Mouse (Mus musculus): Measurements from ENCODE around the gene Mfn1. TPM values are rescaled to one million over a fixed set of nuclear protein-coding genes. Genes with fewer than 3 reads are reported as not detected.

The Mfn1 gene
- polyA plus RNA-seq, 1 experiment = 101 TPM

DNA sequence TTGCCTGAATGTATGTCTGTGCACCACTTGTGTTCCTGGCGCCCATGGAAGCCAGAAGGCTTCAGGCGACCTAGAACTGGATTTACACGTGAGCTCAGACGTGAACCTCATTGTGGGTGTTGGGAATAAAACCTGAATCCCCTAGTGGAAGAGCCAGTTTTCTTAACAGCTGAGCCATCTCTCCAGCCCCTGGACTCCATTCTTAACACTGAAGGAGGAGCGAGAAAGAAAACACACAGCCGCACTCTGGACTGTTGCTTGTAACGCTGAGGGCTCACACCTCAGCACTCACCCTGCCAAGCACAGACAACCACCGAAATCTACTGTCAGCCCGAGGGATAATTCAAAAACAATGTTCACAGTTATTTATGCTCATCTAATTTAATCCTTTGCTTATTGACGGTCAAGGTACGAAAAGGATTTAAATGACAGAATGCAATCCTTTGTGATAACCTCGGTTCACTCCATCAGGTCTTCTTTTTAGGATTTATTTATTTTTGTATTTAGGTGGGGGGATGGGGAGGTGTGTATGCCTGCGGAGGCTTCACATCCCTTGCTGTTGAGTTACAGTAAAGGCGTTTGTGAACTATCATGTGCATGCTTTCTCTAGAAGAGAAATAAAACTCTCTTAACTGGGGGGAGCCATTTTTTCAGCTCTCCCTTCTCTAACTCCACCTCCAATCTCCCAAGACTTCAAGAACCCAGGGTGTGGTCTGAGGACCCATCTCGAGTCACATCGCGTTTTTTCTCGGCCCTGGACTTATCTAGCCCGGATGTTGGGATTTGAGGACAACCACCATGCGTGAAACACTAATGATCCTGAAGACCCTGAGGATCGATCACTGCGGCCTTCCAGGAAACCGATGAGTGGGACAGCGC, 19.5 kb upstream of the Mfn1 start, which contains the start of gene Zfp639:
TSS of gene Zfp639 (plus strand) at position 764 of the 879 bp plus-strand sequence.
- H3K4me1 ChIP-seq (ENCODE audit: control insufficient read depth, insufficient read depth, low read length) = peaks cover 9% of the 10 kb centered on the region

DNA sequence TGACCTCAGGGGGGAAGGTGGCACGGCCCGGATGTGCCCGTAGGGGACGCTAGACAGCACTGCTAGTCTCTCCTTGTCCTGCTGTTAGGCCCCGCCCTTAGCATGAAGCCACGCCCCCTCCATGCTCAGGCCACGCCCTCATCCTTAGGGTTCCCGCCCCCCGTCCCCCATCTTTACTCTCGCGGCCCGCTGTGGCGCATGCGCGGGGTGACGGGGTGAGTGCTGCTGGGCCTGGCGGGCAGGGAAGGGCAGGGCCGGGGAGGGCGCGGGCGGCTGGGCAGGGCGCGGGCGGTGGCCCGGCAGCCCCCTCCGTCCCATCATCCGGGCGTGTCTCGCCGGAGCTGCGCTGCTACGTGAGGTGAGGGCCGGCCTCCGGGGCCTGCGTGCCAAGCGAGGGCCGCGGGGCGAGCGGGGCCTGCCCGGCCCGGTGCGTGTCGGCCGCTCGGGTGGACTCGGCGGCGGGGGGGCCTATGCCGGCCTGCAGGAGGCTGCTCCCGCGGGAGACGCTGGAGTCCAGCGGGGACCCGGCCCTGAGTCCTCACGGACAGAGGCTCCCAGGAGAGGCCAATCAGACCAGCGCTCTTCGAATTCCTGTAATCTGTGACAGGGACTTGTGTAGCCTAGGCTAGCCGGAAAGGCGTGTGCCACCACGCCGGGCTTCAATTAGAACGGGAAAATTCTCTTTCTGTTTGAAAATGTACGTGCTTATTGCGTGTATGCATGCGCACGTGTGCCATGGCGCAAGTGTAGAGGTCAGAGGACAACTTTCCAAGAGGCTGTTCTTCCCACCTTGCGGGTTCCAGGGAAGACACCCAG, 18.7 kb upstream of the Mfn1 start:
- peak overlapping the region; percentile 68 for H3K27ac ChIP-seq (ENCODE audit: insufficient read depth, low read length)
- H3K4me3 ChIP-seq (ENCODE audit: insufficient read depth, low read length) = peak overlapping the region; percentile 59
- H3K4me1 ChIP-seq (ENCODE audit: control insufficient read depth, insufficient read depth, low read length) = peaks cover 9% of the 10 kb centered on the region
- TF ChIP-seq CTCF (IDR thresholded peaks at IDR 0.05; ENCODE audit: extremely low read depth, insufficient read depth, low read length) (peak; percentile 54), POLR2A (IDR thresholded peaks at IDR 0.05; ENCODE audit: extremely low read depth, insufficient read depth, low read length) (peak; percentile 29; the same call in 1 of the 2 replicates)

More for the DNA sequence above, 19.5 kb upstream of the Mfn1 start, which contains the start of gene Zfp639:
- Histone ChIP-seq H3K4me3 (ENCODE audit: insufficient read depth, low read length) (peak within 1 kb of the TSS; percentile 59), H3K27ac (ENCODE audit: insufficient read depth, low read length) (peak within 1 kb of the TSS; percentile 68)
- TF ChIP-seq CTCF (IDR thresholded peaks at IDR 0.05; ENCODE audit: extremely low read depth, insufficient read depth, low read length) (no peak), POLR2A (IDR thresholded peaks at IDR 0.05; ENCODE audit: extremely low read depth, insufficient read depth, low read length) (no peak)

DNA sequence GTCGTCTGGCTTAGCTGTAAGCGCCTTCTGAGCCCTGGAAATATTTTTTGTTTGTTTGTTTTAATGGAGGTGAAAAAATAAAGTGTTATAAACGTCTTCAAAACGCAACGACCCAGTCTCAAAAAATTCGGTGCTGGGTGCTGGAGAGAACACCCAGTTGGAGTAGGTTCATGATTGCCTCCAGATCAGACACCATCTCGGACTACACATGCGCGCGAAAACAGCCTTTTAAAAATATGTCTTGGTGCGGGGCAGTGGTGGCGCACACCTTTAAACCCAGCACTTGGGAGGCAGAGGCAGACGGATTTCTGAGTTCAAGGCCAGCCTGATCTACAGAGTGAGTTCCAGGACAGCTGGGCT, 18.1 kb upstream of the Mfn1 start:
- peaks cover 11% of the 10 kb centered on the region for H3K4me1 ChIP-seq (ENCODE audit: control insufficient read depth, insufficient read depth, low read length)
- TF ChIP-seq POLR2A (IDR thresholded peaks at IDR 0.05; ENCODE audit: extremely low read depth, insufficient read depth, low read length) (no peak), CTCF (IDR thresholded peaks at IDR 0.05; ENCODE audit: extremely low read depth, insufficient read depth, low read length) (no peak)
- peak overlapping the region; percentile 59 for H3K4me3 ChIP-seq (ENCODE audit: insufficient read depth, low read length)
- H3K27ac ChIP-seq (ENCODE audit: insufficient read depth, low read length) = no peak overlapping the region

DNA sequence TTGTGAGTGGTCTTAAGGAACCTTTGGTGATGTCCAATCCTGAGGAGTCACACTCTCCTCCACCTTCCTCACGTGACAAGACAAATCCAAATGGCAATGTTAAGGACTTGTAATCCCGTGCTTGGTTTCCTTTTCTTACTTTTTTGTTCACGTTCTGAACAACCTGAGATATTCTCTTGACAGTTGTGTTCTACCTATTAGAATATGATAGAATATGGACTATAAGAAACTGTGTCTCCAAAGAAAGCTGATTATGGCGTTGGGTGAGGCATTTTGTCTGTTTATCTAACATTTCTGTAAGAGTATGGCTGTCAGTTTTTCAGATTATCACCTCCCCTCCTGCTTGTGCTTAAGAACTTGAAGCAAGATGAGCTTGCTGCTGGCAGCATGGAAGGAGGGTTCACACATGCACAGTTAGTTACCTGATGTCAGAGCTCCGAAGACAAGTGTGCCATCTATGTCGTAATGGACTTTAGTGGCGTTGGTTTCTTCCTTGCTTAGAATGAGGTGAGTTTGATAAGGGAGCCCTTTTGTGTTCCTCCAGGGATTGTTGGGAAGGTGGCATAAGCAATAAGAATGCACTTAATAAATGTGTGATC, 16.5 kb upstream of the Mfn1 start:
- no peak overlapping the region for H3K4me3 ChIP-seq (ENCODE audit: insufficient read depth, low read length)
- TF ChIP-seq CTCF (IDR thresholded peaks at IDR 0.05; ENCODE audit: extremely low read depth, insufficient read depth, low read length) = no peak
- TF ChIP-seq POLR2A (IDR thresholded peaks at IDR 0.05; ENCODE audit: extremely low read depth, insufficient read depth, low read length) = no peak
- H3K27ac ChIP-seq (ENCODE audit: insufficient read depth, low read length) = no peak overlapping the region
- peaks cover 12% of the 10 kb centered on the region for H3K4me1 ChIP-seq (ENCODE audit: control insufficient read depth, insufficient read depth, low read length)

DNA sequence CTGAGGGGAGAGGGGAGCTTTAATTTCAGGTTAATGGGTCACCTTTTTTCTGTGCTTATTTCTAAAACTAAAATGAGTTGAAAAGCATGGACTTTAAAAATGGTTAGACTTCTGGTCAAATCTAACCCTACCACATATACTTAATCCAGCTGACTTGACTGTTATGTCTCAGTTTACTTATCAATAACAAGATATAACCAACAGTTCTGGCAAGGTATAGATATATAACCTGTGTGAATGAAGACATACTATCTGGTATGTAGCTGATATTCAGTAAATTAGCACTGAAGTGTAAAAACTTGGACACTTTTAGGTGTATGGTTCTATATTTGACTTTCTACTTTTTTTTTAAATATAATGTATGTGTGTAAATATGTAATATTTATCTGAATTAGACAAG, 15.7 kb upstream of the Mfn1 start:
- Histone ChIP-seq H3K4me3 (ENCODE audit: insufficient read depth, low read length) (no peak overlapping the region), H3K4me1 (ENCODE audit: control insufficient read depth, insufficient read depth, low read length) (peaks cover 12% of the 10 kb centered on the region), H3K27ac (ENCODE audit: insufficient read depth, low read length) (no peak overlapping the region)
- TF ChIP-seq CTCF (IDR thresholded peaks at IDR 0.05; ENCODE audit: extremely low read depth, insufficient read depth, low read length) = no peak
- TF ChIP-seq POLR2A (IDR thresholded peaks at IDR 0.05; ENCODE audit: extremely low read depth, insufficient read depth, low read length) = no peak

DNA sequence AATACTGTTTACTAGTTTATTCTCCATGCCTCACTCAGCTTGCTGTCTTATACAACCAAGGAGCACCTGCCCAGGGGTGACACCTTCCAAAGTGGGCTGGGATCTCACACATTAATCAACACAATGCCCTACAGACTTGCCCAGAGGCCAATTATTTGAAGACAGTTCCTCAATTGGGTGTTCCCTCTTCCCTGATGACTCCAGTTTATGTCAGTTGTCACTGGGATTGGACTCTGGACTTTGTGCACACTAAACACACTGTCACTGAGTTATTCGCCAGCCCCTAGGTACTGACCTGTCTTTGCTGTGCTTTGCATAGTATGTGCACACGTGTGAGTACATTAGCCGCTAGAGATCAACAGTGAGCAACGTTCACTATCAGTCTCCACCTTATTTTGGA, 2.1 kb upstream of the Mfn1 start:
- H3K27ac ChIP-seq (ENCODE audit: insufficient read depth, low read length) = no peak overlapping the region
- no peak overlapping the region for H3K4me3 ChIP-seq (ENCODE audit: insufficient read depth, low read length)
- H3K4me1 ChIP-seq (ENCODE audit: control insufficient read depth, insufficient read depth, low read length) = peaks cover 1% of the 10 kb centered on the region; the same call in 1 of the 2 replicates
- TF ChIP-seq CTCF (IDR thresholded peaks at IDR 0.05; ENCODE audit: extremely low read depth, insufficient read depth, low read length) = no peak
- no peak for TF ChIP-seq POLR2A (IDR thresholded peaks at IDR 0.05; ENCODE audit: extremely low read depth, insufficient read depth, low read length)

DNA sequence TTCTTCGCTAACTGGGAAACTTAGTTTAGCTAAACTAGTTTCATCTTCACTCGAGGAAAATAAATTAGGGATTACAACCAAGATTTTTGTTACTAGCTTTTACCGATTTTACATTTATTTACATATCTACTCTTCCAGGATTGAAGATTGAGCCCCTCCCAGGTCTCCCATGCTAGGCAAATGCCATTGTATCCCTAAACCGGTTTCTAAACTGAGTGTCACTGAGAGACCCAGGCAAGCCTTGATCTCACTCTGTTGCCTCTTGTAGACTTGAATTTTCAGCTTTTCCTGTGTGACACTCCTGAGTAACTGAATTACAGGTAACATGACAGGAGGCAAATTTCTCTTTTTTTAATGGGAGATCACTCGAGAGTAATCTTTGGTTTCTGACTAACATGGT, 776 bp downstream of the Mfn1 start:
- H3K4me1 ChIP-seq (ENCODE audit: control insufficient read depth, insufficient read depth, low read length) = peaks cover 1% of the 10 kb centered on the region; the same call in 1 of the 2 replicates
- no peak for TF ChIP-seq CTCF (IDR thresholded peaks at IDR 0.05; ENCODE audit: extremely low read depth, insufficient read depth, low read length)
- no peak for TF ChIP-seq POLR2A (IDR thresholded peaks at IDR 0.05; ENCODE audit: extremely low read depth, insufficient read depth, low read length)
- no peak overlapping the region for H3K27ac ChIP-seq (ENCODE audit: insufficient read depth, low read length)
- H3K4me3 ChIP-seq (ENCODE audit: insufficient read depth, low read length) = peak overlapping the region; percentile 88; the same call in 1 of the 2 replicates

DNA sequence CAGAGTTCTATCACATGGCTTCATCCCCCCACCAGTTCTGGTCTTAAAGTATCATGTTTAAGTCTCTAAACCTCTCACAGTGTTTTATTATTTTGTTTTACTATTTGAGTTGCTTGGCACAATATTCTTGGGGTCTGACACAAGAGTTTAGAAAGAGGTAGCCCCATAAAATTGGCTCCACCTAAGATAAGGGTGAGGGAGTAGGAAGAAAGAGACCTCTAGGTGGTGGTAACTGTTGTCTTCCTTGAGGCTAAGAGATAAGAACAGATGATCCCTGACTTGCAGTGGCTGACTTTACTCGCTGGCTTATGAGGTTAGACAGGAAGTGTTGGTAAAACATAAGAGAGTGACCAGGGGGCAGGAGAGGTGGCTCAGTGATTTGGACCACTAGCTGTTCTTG, 6.4 kb downstream of the Mfn1 start:
- no peak for TF ChIP-seq POLR2A (IDR thresholded peaks at IDR 0.05; ENCODE audit: extremely low read depth, insufficient read depth, low read length)
- TF ChIP-seq CTCF (IDR thresholded peaks at IDR 0.05; ENCODE audit: extremely low read depth, insufficient read depth, low read length) = no peak
- Histone ChIP-seq H3K4me3 (ENCODE audit: insufficient read depth, low read length) (no peak overlapping the region), H3K4me1 (ENCODE audit: control insufficient read depth, insufficient read depth, low read length) (peaks cover 4% of the 10 kb centered on the region; the same call in 1 of the 2 replicates), H3K27ac (ENCODE audit: insufficient read depth, low read length) (no peak overlapping the region)

DNA sequence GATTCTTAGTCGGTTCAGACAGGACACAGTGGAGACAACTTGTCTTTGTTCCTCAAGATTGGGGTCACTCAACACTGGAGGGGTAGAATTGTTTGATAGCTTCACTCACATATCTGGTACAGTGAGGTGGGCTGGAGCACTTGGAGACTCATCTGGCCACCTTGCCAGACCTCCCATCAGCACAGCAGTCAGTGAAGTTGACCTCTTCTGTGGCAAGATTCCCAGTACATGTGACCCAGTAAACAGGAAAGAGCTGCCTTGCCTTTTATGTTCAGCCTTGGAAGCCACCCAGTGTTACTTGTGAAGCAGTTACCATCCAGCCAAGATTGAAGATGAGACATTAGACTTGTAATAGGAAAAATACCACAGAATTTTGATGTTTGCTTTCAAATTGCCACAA, 8.3 kb downstream of the Mfn1 start:
- Histone ChIP-seq H3K4me3 (ENCODE audit: insufficient read depth, low read length) (no peak overlapping the region), H3K4me1 (ENCODE audit: control insufficient read depth, insufficient read depth, low read length) (peaks cover 4% of the 10 kb centered on the region; the same call in 1 of the 2 replicates), H3K27ac (ENCODE audit: insufficient read depth, low read length) (peak overlapping the region; percentile 80; the same call in 1 of the 2 replicates)
- TF ChIP-seq POLR2A (IDR thresholded peaks at IDR 0.05; ENCODE audit: extremely low read depth, insufficient read depth, low read length) (no peak), CTCF (IDR thresholded peaks at IDR 0.05; ENCODE audit: extremely low read depth, insufficient read depth, low read length) (no peak)
